Mouse (Mus musculus): ENCODE measurements around the gene Arhgef6. TPM values are rescaled to one million over a fixed set of nuclear protein-coding genes. Genes with fewer than 3 reads are reported as not detected.

The Arhgef6 gene
- 1.1 and 1.9 TPM in 2 replicates for total RNA-seq (2012; rRNA removed)
- polyA plus RNA-seq (2012; ENCODE audit: insufficient read depth in 1 of 2, insufficient read length in 2 of 2, low read depth in 1 of 2, low replicate concordance in 2 of 2, missing spikeins in 1 of 2), result 1 to 10 TPM in 1 of 2 experiments, not detected in 1; 3.3 TPM

- DNase-seq (ENCODE audit: low read depth, low spot score), result no peak
- TF ChIP-seq MEF2A (IDR thresholded peaks at IDR 0.05; ENCODE audit: extremely low read depth, insufficient replicate concordance, low read depth, low read length, poor library complexity, severe bottlenecking), result no peak
- no peak for TF ChIP-seq JUND (IDR thresholded peaks at IDR 0.05; ENCODE audit: low read depth, low read length)
- TF ChIP-seq E2F4 (IDR thresholded peaks at IDR 0.05; ENCODE audit: borderline replicate concordance, low read depth, low read length), result no peak
- TF ChIP-seq ZKSCAN1 (IDR thresholded peaks at IDR 0.05; ENCODE audit: low read depth, low read length), result no peak
- no peak for TF ChIP-seq CTCF (IDR thresholded peaks at IDR 0.05 in 2 of 3, conservative IDR thresholded peaks at IDR 0.05 in 1 of 3; ENCODE audit: control insufficient read depth in 1 of 3, insufficient read depth in 1 of 3, low read depth in 2 of 3, low read length in 3 of 3, poor library complexity in 1 of 3, severe bottlenecking in 1 of 3)
- TF ChIP-seq BHLHE40 (IDR thresholded peaks at IDR 0.05; ENCODE audit: borderline replicate concordance, low read depth, low read length), result no peak
- TF ChIP-seq EP300 (IDR thresholded peaks at IDR 0.05; ENCODE audit: low read depth in 1 of 2, low read length in 2 of 2), result no peak
- TF ChIP-seq USF2 (IDR thresholded peaks at IDR 0.05; ENCODE audit: borderline replicate concordance in 1 of 2, insufficient read depth in 1 of 2, low read depth in 1 of 2, low read length in 2 of 2), result no peak
- TF ChIP-seq RAD21 (IDR thresholded peaks at IDR 0.05; ENCODE audit: low read depth, low read length), result no peak
- no peak for TF ChIP-seq TAL1 (IDR thresholded peaks at IDR 0.05; ENCODE audit: low read length)
- TF ChIP-seq HCFC1 (IDR thresholded peaks at IDR 0.05; ENCODE audit: low read depth, low read length), result no peak
- TF ChIP-seq TCF12 (IDR thresholded peaks at IDR 0.05; ENCODE audit: low read depth, low read length), result no peak
- TF ChIP-seq UBTF (IDR thresholded peaks at IDR 0.05; ENCODE audit: borderline replicate concordance, insufficient read depth, low read depth, low read length), result no peak
- no peak for TF ChIP-seq ZNF384 (IDR thresholded peaks at IDR 0.05; ENCODE audit: low read depth, low read length)
- TF ChIP-seq SMC3 (IDR thresholded peaks at IDR 0.05; ENCODE audit: low read depth, low read length), result no peak
- no peak for TF ChIP-seq SIN3A (IDR thresholded peaks at IDR 0.05; ENCODE audit: low read length)
- TF ChIP-seq NRF1 (IDR thresholded peaks at IDR 0.05; ENCODE audit: insufficient read depth, low read depth, low read length, poor library complexity, severe bottlenecking), result no peak
- TF ChIP-seq MXI1 (IDR thresholded peaks at IDR 0.05; ENCODE audit: low read depth, low read length), result no peak
- TF ChIP-seq USF1 (IDR thresholded peaks at IDR 0.05; ENCODE audit: low read depth, low read length), result no peak
- no peaks in the 10 kb centered on the region for H3K27me3 ChIP-seq (ENCODE audit: control insufficient read depth in 1 of 2, insufficient read depth in 2 of 2, low read length in 2 of 2)
- no peak within 1 kb of the TSS for H3K27ac ChIP-seq (ENCODE audit: control insufficient read depth, low read depth, low read length)
- H3K9me3 ChIP-seq (replicated peaks; ENCODE audit: insufficient read depth, low read length), result no peaks in the 10 kb centered on the region
- H3K36me3 ChIP-seq (ENCODE audit: control insufficient read depth in 1 of 2, insufficient read depth in 2 of 2, low read length in 2 of 2), result no peaks in the 10 kb centered on the region
- no peak within 1 kb of the TSS for H3K4me3 ChIP-seq (ENCODE audit: control insufficient read depth in 1 of 2, insufficient read depth in 1 of 2, low read depth in 2 of 2, low read length in 2 of 2)
- H3K9ac ChIP-seq (ENCODE audit: control insufficient read depth, low read depth, low read length, poor library complexity, severe bottlenecking), result no peak within 1 kb of the TSS
- no peaks in the 10 kb centered on the region for H3K79me2 ChIP-seq (ENCODE audit: control insufficient read depth, insufficient read depth, low read length, poor library complexity)
- H3K4me1 ChIP-seq (ENCODE audit: control insufficient read depth in 1 of 2, insufficient read depth in 2 of 2, low read length in 2 of 2), result no peaks in the 10 kb centered on the region
Measured at GRCm38 (mm10) chrX:57338371-57339211, at the start of gene Arhgef6. TSS of gene Arhgef6 (minus strand) at chrX:57338729.

Measured in MEL (cell line).